16 mouse cellular contexts compared by ENCODE assay signal in the genomic region with DNA sequence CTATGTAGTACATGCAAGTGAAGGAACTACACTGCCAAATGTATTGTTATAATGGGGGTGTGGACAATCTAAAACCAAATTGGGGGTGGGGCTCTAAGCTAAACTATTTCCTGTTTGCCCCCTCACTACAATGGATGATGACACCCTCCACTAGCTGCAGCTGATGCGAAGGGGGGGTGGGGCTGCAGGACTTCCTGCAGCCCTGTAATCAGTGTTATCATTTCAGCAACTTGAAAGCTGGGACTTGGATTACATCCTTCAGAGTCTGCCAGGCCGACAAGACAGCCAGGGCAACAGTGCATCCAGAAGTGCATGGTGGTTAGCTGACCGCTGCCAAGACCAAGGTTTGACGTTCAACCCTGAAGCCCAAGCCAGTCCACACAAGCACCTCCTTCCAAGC. TPM values are rescaled to one million over a fixed set of nuclear protein-coding genes. Genes with fewer than 3 reads are reported as not detected.
A peak's percentile ranks its signal among the peaks of the same experiment; 100 is the strongest.
DNase-seq lines count a peak whose midpoint lies in the region; ATAC-seq and TF ChIP-seq lines count a peak whose summit lies in the region.
"Had no signal": no experiment of that assay in that cellular context is flagged by ENCODE, and none has a peak within 500 bp of the region (broad histone marks: within the 10 kb centered on the region; RNA-seq: fewer than 3 reads in every experiment).

No protein-coding gene starts in this region.

- 62% methylated on average over 4 of the region's 4 CpGs for WGBS in kidney, postnatal 0 days
- 58% methylated on average over 4 of the region's 4 CpGs for WGBS in lung, embryonic 14.5 days
- whole genome bisulfite sequencing in forebrain, embryonic 12.5 days = 85% methylated on average over 4 of the region's 4 CpGs

- no peaks in the 10 kb centered on the region for H3K4me1 ChIP-seq in kidney, postnatal 0 days (replicated peaks; ENCODE audit: insufficient read depth, low read length)
- no peaks in the 10 kb centered on the region for H3K4me1 ChIP-seq in lung, embryonic 14.5 days (ENCODE audit: insufficient read depth)
- H3K4me1 ChIP-seq in forebrain, embryonic 12.5 days = no peaks in the 10 kb centered on the region
- H3K4me1 ChIP-seq: midbrain, embryonic 13.5 days had no signal

- no peak for TF ChIP-seq CTCF in kidney, postnatal 0 days (IDR thresholded peaks at IDR 0.05; ENCODE audit: low read depth)
- TF ChIP-seq CTCF in lung, embryonic 14.5 days (IDR thresholded peaks at IDR 0.05; ENCODE audit: low read depth) = no peak

- H3K27ac ChIP-seq in kidney, postnatal 0 days = no peak overlapping the region
- H3K27ac ChIP-seq in lung, embryonic 14.5 days (ENCODE audit: low read depth) = peak overlapping the region; percentile 33; the same call in 1 of the 2 replicates
- no peak overlapping the region for H3K27ac ChIP-seq in forebrain, embryonic 12.5 days
- H3K27ac ChIP-seq: midbrain, embryonic 13.5 days; stomach, postnatal 0 days had no signal

- 0 out of 2 replicates have a peak, but pooled peaks have one; percentile 43 for ATAC-seq in kidney, postnatal 0 days (replicated peaks; ENCODE audit: low FRiP score, low read depth)
- no peak for ATAC-seq in lung, embryonic 14.5 days (ENCODE audit: insufficient read depth)
- no peak for ATAC-seq in forebrain, embryonic 12.5 days (ENCODE audit: low FRiP score)
- ATAC-seq: forebrain, postnatal 0 days; hindbrain, embryonic 16.5 days; midbrain, embryonic 13.5 days had no signal

- H3K4me3 ChIP-seq in kidney, postnatal 0 days (replicated peaks; ENCODE audit: low read depth, low read length) = no peak overlapping the region
- no peak overlapping the region for H3K4me3 ChIP-seq in lung, embryonic 14.5 days (ENCODE audit: low read depth, low read length)
- no peak overlapping the region for H3K4me3 ChIP-seq in forebrain, embryonic 12.5 days (replicated peaks)
- H3K4me3 ChIP-seq: midbrain, embryonic 13.5 days had no signal

- H3K4me2 ChIP-seq in kidney, postnatal 0 days (ENCODE audit: low read length) = no peak overlapping the region
- H3K4me2 ChIP-seq in lung, embryonic 14.5 days = no peak overlapping the region
- H3K4me2 ChIP-seq in forebrain, embryonic 12.5 days = no peak overlapping the region
- H3K4me2 ChIP-seq: midbrain, embryonic 13.5 days had no signal

- no peaks in the 10 kb centered on the region for H3K27me3 ChIP-seq in kidney, postnatal 0 days (ENCODE audit: insufficient read depth, low read length)
- H3K27me3 ChIP-seq in lung, embryonic 14.5 days (ENCODE audit: insufficient read depth, low read length) = no peaks in the 10 kb centered on the region
- H3K27me3 ChIP-seq in forebrain, embryonic 12.5 days = no peaks in the 10 kb centered on the region
- H3K27me3 ChIP-seq: midbrain, embryonic 13.5 days had no signal

- H3K9ac ChIP-seq in kidney, postnatal 0 days (ENCODE audit: low read depth, low read length) = no peak overlapping the region
- no peak overlapping the region for H3K9ac ChIP-seq in lung, embryonic 14.5 days
- no peak overlapping the region for H3K9ac ChIP-seq in forebrain, embryonic 12.5 days
- H3K9ac ChIP-seq: forebrain, postnatal 0 days; midbrain, embryonic 13.5 days had no signal

- H3K36me3 ChIP-seq in kidney, postnatal 0 days (ENCODE audit: insufficient read depth, low read length) = no peaks in the 10 kb centered on the region
- no peaks in the 10 kb centered on the region for H3K36me3 ChIP-seq in lung, embryonic 14.5 days (ENCODE audit: insufficient read depth)
- peaks cover 3% of the 10 kb centered on the region; the same call in 1 of the 2 replicates for H3K36me3 ChIP-seq in forebrain, embryonic 12.5 days (replicated peaks)

- DNase-seq in kidney, postnatal 0 days (ENCODE audit: low spot score) = peak; percentile 52
- no peak for DNase-seq in kidney, adult 8-10 months
- DNase-seq in B cell, adult 2 months = peak; percentile 26
- peak; percentile 47 for DNase-seq in R1 (ENCODE audit: low read depth, low spot score)
- DNase-seq in lung, embryonic 14.5 days = peak; percentile 55
- DNase-seq in gastrocnemius, postnatal 4 days (ENCODE audit: low spot score in 2 of 2) = no peak
- DNase-seq in adrenal gland, postnatal 25 days = no peak
- DNase-seq: cerebellum, adult 18-20 months; forebrain, postnatal 0 days; left cerebral cortex, postnatal 4 days had no signal

- H3K9me3 ChIP-seq in kidney, postnatal 0 days (replicated peaks; ENCODE audit: low read length) = no peaks in the 10 kb centered on the region
- H3K9me3 ChIP-seq in lung, embryonic 14.5 days (ENCODE audit: low read depth, low read length) = no peaks in the 10 kb centered on the region
- H3K9me3 ChIP-seq in forebrain, embryonic 12.5 days = no peaks in the 10 kb centered on the region
- H3K9me3 ChIP-seq: midbrain, embryonic 13.5 days had no signal

RNA-seq across cellular contexts. Expression of gene Anks3, which starts 7.6 kb away (rescaled TPM):
- polyA plus RNA-seq in kidney, postnatal 0 days (2015; fragmentation: Nextera tagmentation; extraction: Ambion mirVana) = 54.1 and 55.9 TPM in 2 replicates
- 49.3 and 53.1 TPM in 2 replicates for polyA plus RNA-seq in lung, embryonic 14.5 days (2014; fragmentation: Nextera tagmentation; extraction: Ambion mirVana)
- 53.3 and 58.4 TPM in 2 replicates for polyA plus RNA-seq in forebrain, embryonic 12.5 days (2016; fragmentation: Nextera tagmentation; extraction: Ambion mirVana)
- 10 to 100 TPM; 25.9 to 27.9 TPM for total RNA-seq in gastrocnemius, postnatal 4 days (2021)
- total RNA-seq in adrenal gland, postnatal 25 days (2021) = 48.5 and 51.3 TPM in 2 replicates

RNA-seq across cellular contexts. Expression of gene Sept12, which starts 26.0 kb away (rescaled TPM):
- not detected in 2 replicates for polyA plus RNA-seq in kidney, postnatal 0 days (2015; fragmentation: Nextera tagmentation; extraction: Ambion mirVana)
- 0.14 and 0.20 TPM in 2 replicates for polyA plus RNA-seq in lung, embryonic 14.5 days (2014; fragmentation: Nextera tagmentation; extraction: Ambion mirVana)
- not detected in 2 replicates for polyA plus RNA-seq in forebrain, embryonic 12.5 days (2016; fragmentation: Nextera tagmentation; extraction: Ambion mirVana)
- total RNA-seq in gastrocnemius, postnatal 4 days (2021) = not detected
- not detected in 2 replicates for total RNA-seq in adrenal gland, postnatal 25 days (2021)
- total RNA-seq: forebrain, postnatal 0 days; left cerebral cortex, postnatal 4 days had no signal
- polyA plus RNA-seq: cortical plate, adult 2 months; forebrain, postnatal 0 days; hindbrain, embryonic 16.5 days; liver, embryonic 16.5 days; midbrain, embryonic 13.5 days; stomach, postnatal 0 days had no signal

RNA-seq across cellular contexts. Expression of gene Nudt16l1, which starts 33.1 kb away (rescaled TPM):
- 152 and 161 TPM in 2 replicates for polyA plus RNA-seq in kidney, postnatal 0 days (2015; fragmentation: Nextera tagmentation; extraction: Ambion mirVana)
- polyA plus RNA-seq in lung, embryonic 14.5 days (2014; fragmentation: Nextera tagmentation; extraction: Ambion mirVana) = 145 and 154 TPM in 2 replicates
- 124 and 125 TPM in 2 replicates for polyA plus RNA-seq in forebrain, embryonic 12.5 days (2016; fragmentation: Nextera tagmentation; extraction: Ambion mirVana)
- total RNA-seq in gastrocnemius, postnatal 4 days (2021) = 10 to 100 TPM; 51.5 to 57.6 TPM
- 63.9 and 76.9 TPM in 2 replicates for total RNA-seq in adrenal gland, postnatal 25 days (2021)

RNA-seq across cellular contexts. Expression of gene Smim22, which starts 35.5 kb away (rescaled TPM):
- 30.9 and 38.3 TPM in 2 replicates for polyA plus RNA-seq in kidney, postnatal 0 days (2015; fragmentation: Nextera tagmentation; extraction: Ambion mirVana)
- 13.5 and 15.8 TPM in 2 replicates for polyA plus RNA-seq in lung, embryonic 14.5 days (2014; fragmentation: Nextera tagmentation; extraction: Ambion mirVana)
- 1.8 and 2.4 TPM in 2 replicates for polyA plus RNA-seq in forebrain, embryonic 12.5 days (2016; fragmentation: Nextera tagmentation; extraction: Ambion mirVana)
- total RNA-seq in gastrocnemius, postnatal 4 days (2021) = not detected
- total RNA-seq in adrenal gland, postnatal 25 days (2021) = not detected in 2 replicates
- total RNA-seq: forebrain, postnatal 0 days; left cerebral cortex, postnatal 4 days had no signal

RNA-seq across cellular contexts. Expression of gene Rogdi, which starts 41.7 kb away (rescaled TPM):
- polyA plus RNA-seq in kidney, postnatal 0 days (2015; fragmentation: Nextera tagmentation; extraction: Ambion mirVana) = 90.7 and 106 TPM in 2 replicates
- polyA plus RNA-seq in lung, embryonic 14.5 days (2014; fragmentation: Nextera tagmentation; extraction: Ambion mirVana) = 53.5 and 59.9 TPM in 2 replicates
- 80.2 and 83.5 TPM in 2 replicates for polyA plus RNA-seq in forebrain, embryonic 12.5 days (2016; fragmentation: Nextera tagmentation; extraction: Ambion mirVana)
- 10 to 100 TPM; 15.8 to 19.1 TPM for total RNA-seq in gastrocnemius, postnatal 4 days (2021)
- total RNA-seq in adrenal gland, postnatal 25 days (2021) = 19.9 and 23.8 TPM in 2 replicates

Comparison
In these comparisons a context has a peak if more than half of its experiments do, and no peak if none do; other contexts are left out.
1. DNase-seq: peak in kidney, postnatal 0 days (single experiment), B cell, adult 2 months (2 of 2), R1 (single experiment) and lung, embryonic 14.5 days (single experiment); none in kidney, adult 8-10 months (0 of 2), gastrocnemius, postnatal 4 days (0 of 2) and adrenal gland, postnatal 25 days (single experiment).